Mouse (Mus musculus) MEL (cell line): Measurements from ENCODE around the gene C1rl. TPM values are rescaled to one million over a fixed set of nuclear protein-coding genes. Genes with fewer than 3 reads are reported as not detected.

Experiments
- DNase-seq: peaks from one replicate; pipeline ENCODE4 v3.0.0; 2011; ENCODE audit warnings: low read depth, low spot score
- H3K27ac ChIP-seq: 2 replicates; pipeline ENCODE4 v1.5.1; 2012; ENCODE audit warnings: low read depth, mild to moderate bottlenecking, control low read depth, low read length, moderate library complexity; ENCODE audit not compliant: control insufficient read depth
- H3K27me3 ChIP-seq, 2 experiments: fragments of 150-350 bp in 1 of 2; sonication (generic) in 1 of 2; 2 replicates each; pipeline ENCODE4 v1.6.1; 2012; ENCODE audit warnings: low read length in 2 of 2, mild to moderate bottlenecking in 2 of 2, improper control_type of control experiment in 1 of 2, moderate library complexity in 1 of 2; ENCODE audit not compliant: insufficient read depth in 2 of 2, control insufficient read depth in 1 of 2
- H3K36me3 ChIP-seq, 2 experiments: 2 replicates each; pipeline ENCODE4 v1.6.1; 2012 to 2014; ENCODE audit warnings: low read length in 2 of 2, improper control_type of control experiment in 1 of 2, inconsistent platforms in 1 of 2, mild to moderate bottlenecking in 1 of 2; ENCODE audit not compliant: insufficient read depth in 2 of 2, control insufficient read depth in 1 of 2
- H3K4me1 ChIP-seq, 2 experiments: fragments of 150-350 bp in 1 of 2; sonication (generic) in 1 of 2; 2 replicates each; pipeline ENCODE4 v1.6.1; 2012; ENCODE audit warnings: low read length in 2 of 2, improper control_type of control experiment in 1 of 2, mild to moderate bottlenecking in 1 of 2; ENCODE audit not compliant: insufficient read depth in 2 of 2, control insufficient read depth in 1 of 2
- H3K4me3 ChIP-seq, 2 experiments: fragments of 150-350 bp in 1 of 2; sonication (generic) in 1 of 2; 2 replicates each; pipeline ENCODE4 v1.5.1; 2012; ENCODE audit warnings: low read depth in 2 of 2, low read length in 2 of 2, mild to moderate bottlenecking in 2 of 2, moderate library complexity in 2 of 2, control low read depth in 1 of 2, improper control_type of control experiment in 1 of 2; ENCODE audit not compliant: control insufficient read depth in 1 of 2, insufficient read depth in 1 of 2
- H3K79me2 ChIP-seq: 2 replicates; pipeline ENCODE4 v1.6.1; 2012; ENCODE audit warnings: mild to moderate bottlenecking, low read length, moderate library complexity; ENCODE audit not compliant: control insufficient read depth, poor library complexity, insufficient read depth
- H3K9ac ChIP-seq: 2 replicates; pipeline ENCODE4 v1.6.1; 2012; ENCODE audit warnings: low read depth, mild to moderate bottlenecking, control low read depth, low read length, moderate library complexity; ENCODE audit not compliant: control insufficient read depth, poor library complexity, severe bottlenecking
- H3K9me3 ChIP-seq: fragments of 150-350 bp; sonication (generic); replicated peaks from 2 replicates; pipeline ENCODE4 v1.6.1; 2012; ENCODE audit warnings: mild to moderate bottlenecking, low read length, improper control_type of control experiment, moderate library complexity; ENCODE audit not compliant: insufficient read depth
- BHLHE40 ChIP-seq: IDR thresholded peaks from 2 replicates; pipeline ENCODE4 v1.6.1; 2012; ENCODE audit warnings: low read depth, mild to moderate bottlenecking, inconsistent platforms, low read length, improper control_type of control experiment, borderline replicate concordance
- E2F4 ChIP-seq: IDR thresholded peaks from 2 replicates; pipeline ENCODE4 v1.6.1; 2011; ENCODE audit warnings: low read depth, low read length, improper control_type of control experiment, borderline replicate concordance
- ELF1 ChIP-seq: IDR thresholded peaks from 2 replicates; pipeline ENCODE4 v1.6.1; 2014; ENCODE audit warnings: low read depth, mild to moderate bottlenecking, inconsistent platforms, low read length, improper control_type of control experiment, moderate library complexity
- EP300 ChIP-seq, 2 experiments: IDR thresholded peaks; 2 replicates each; pipeline ENCODE4 v1.6.1; 2011; ENCODE audit warnings: improper control_type of control experiment in 2 of 2, low read length in 2 of 2, low read depth in 1 of 2, mild to moderate bottlenecking in 1 of 2
- ETS1 ChIP-seq: IDR thresholded peaks from 2 replicates; pipeline ENCODE4 v1.6.1; 2012; ENCODE audit warnings: low read depth, mild to moderate bottlenecking, inconsistent platforms, low read length, improper control_type of control experiment, moderate library complexity
- GABPA ChIP-seq: IDR thresholded peaks from 2 replicates; pipeline ENCODE4 v1.6.1; 2012; ENCODE audit warnings: low read depth, mild to moderate bottlenecking, inconsistent platforms, low read length, improper control_type of control experiment, moderate library complexity
- GATA1 ChIP-seq: IDR thresholded peaks from 2 replicates; pipeline ENCODE4 v1.6.1; 2011; ENCODE audit warnings: low read depth, low read length, improper control_type of control experiment
- JUND ChIP-seq: IDR thresholded peaks from 2 replicates; pipeline ENCODE4 v1.6.1; 2011; ENCODE audit warnings: low read depth, mild to moderate bottlenecking, improper control_type of control experiment, low read length
- KAT2A ChIP-seq: conservative IDR thresholded peaks from 2 replicates; pipeline ENCODE4 v1.6.1; 2012; ENCODE audit warnings: low read depth, low read length, improper control_type of control experiment, inconsistent platforms
- MAFK ChIP-seq: IDR thresholded peaks from 2 replicates; pipeline ENCODE4 v1.6.1; 2011; ENCODE audit warnings: low read depth, mild to moderate bottlenecking, low read length, improper control_type of control experiment, borderline replicate concordance
- MYC ChIP-seq: IDR thresholded peaks from 2 replicates; pipeline ENCODE4 v1.6.1; 2011; ENCODE audit warnings: low read depth, mild to moderate bottlenecking, low read length, improper control_type of control experiment, moderate library complexity
- NELFE ChIP-seq: IDR thresholded peaks from 2 replicates; pipeline ENCODE4 v1.6.1; 2011; ENCODE audit warnings: low read depth, low read length, improper control_type of control experiment
- POLR2AphosphoS5 ChIP-seq: IDR thresholded peaks from 2 replicates; pipeline ENCODE4 v1.6.1; 2012; ENCODE audit warnings: low read depth, borderline replicate concordance, mild to moderate bottlenecking, inconsistent platforms, low read length, moderate library complexity, mixed read lengths
- SIN3A ChIP-seq: IDR thresholded peaks from 2 replicates; pipeline ENCODE4 v1.6.1; 2012; ENCODE audit warnings: low read length, improper control_type of control experiment, inconsistent platforms
- TBP ChIP-seq: IDR thresholded peaks from 2 replicates; pipeline ENCODE4 v1.8.0; 2011; ENCODE audit warnings: low read depth, low read length, improper control_type of control experiment
- UBTF ChIP-seq: IDR thresholded peaks from 2 replicates; pipeline ENCODE4 v1.6.1; 2012; ENCODE audit warnings: low read depth, mild to moderate bottlenecking, inconsistent platforms, low read length, improper control_type of control experiment, moderate library complexity, borderline replicate concordance; ENCODE audit not compliant: insufficient read depth
- USF1 ChIP-seq: IDR thresholded peaks from 2 replicates; pipeline ENCODE4 v1.6.1; 2014; ENCODE audit warnings: low read depth, mild to moderate bottlenecking, inconsistent platforms, low read length, improper control_type of control experiment, moderate library complexity
- ZKSCAN1 ChIP-seq: IDR thresholded peaks from 2 replicates; pipeline ENCODE4 v1.6.1; 2012; ENCODE audit warnings: low read depth, mild to moderate bottlenecking, inconsistent platforms, low read length, improper control_type of control experiment, moderate library complexity
- ZMIZ1 ChIP-seq: IDR thresholded peaks from 2 replicates; pipeline ENCODE4 v1.6.1; 2012; ENCODE audit warnings: low read depth, mild to moderate bottlenecking, inconsistent platforms, low read length, improper control_type of control experiment, moderate library complexity
- ZNF384 ChIP-seq: IDR thresholded peaks from 2 replicates; pipeline ENCODE4 v1.6.1; 2012; ENCODE audit warnings: low read depth, mild to moderate bottlenecking, inconsistent platforms, low read length, improper control_type of control experiment
- polyA plus RNA-seq, 2 experiments: library from polyadenylated mRNA; stranded (reverse) in 1 of 2; unstranded in 1 of 2; fragments of >175 nt in 1 of 2; fragments of >200 nt in 1 of 2; gene quantifications; 2 replicates each; pipeline versions ENCODE4 v1.2.1 to v1.2.4; 2012; ENCODE audit warnings: low replicate concordance in 2 of 2, low read depth in 1 of 2; ENCODE audit not compliant: insufficient read length in 2 of 2, insufficient read depth in 1 of 2, missing spikeins in 1 of 2
- total RNA-seq: library from RNA; depleted of rRNA; stranded (reverse); fragments of 300-350 nt; gene quantifications from 2 replicates; pipeline ENCODE4 v1.2.3, GENCODE M21; 2012

Gene C1rl
- total and polyA plus RNA-seq, 3 experiments = 1.2 to 2.6 TPM; not detected in 1

- DNase-seq = no peak
- Histone ChIP-seq H3K4me3 (no peak overlapping the region), H3K27me3 (no peaks in the 10 kb centered on the region), H3K9me3 (no peaks in the 10 kb centered on the region), H3K4me1 (peaks cover 0 to 15% of the 10 kb centered on the region in 2 experiments; a peak in 2 of 4 replicates), H3K79me2 (no peaks in the 10 kb centered on the region), H3K27ac (no peak overlapping the region), H3K36me3 (peaks cover 0 to 11% of the 10 kb centered on the region in 2 experiments; a peak in 2 of 4 replicates), H3K9ac (no peak overlapping the region)
- TF ChIP-seq E2F4 (no peak), MAFK (no peak), EP300 (IDR thresholded peaks at IDR 0.05; ENCODE audit: low read depth in 1 of 2, low read length in 2 of 2) (no peak), GABPA (no peak), KAT2A (no peak), ZKSCAN1 (no peak), MYC (no peak), BHLHE40 (no peak), ZNF384 (no peak), ZMIZ1 (no peak), UBTF (no peak), POLR2AphosphoS5 (no peak), TBP (no peak), ELF1 (no peak), ETS1 (no peak)
Measured at GRCm38 (mm10) chr6:124502021-124502420, 9.1 kb downstream of the C1rl start.

- peak; percentile 42 for DNase-seq
- Histone ChIP-seq H3K27me3 (no peaks in the 10 kb centered on the region), H3K27ac (no peak overlapping the region), H3K9me3 (no peaks in the 10 kb centered on the region), H3K79me2 (no peaks in the 10 kb centered on the region), H3K4me3 (no peak overlapping the region), H3K9ac (no peak overlapping the region), H3K4me1 (peaks cover 0 to 8% of the 10 kb centered on the region in 2 experiments; a peak in 2 of 4 replicates), H3K36me3 (peaks cover 0 to 9% of the 10 kb centered on the region in 2 experiments; a peak in 2 of 4 replicates)
- TF ChIP-seq NELFE (no peak), GATA1 (no peak), ETS1 (no peak), EP300 (IDR thresholded peaks at IDR 0.05; ENCODE audit: low read depth in 1 of 2, low read length in 2 of 2) (peak in 1 of 2 experiments; percentile 42; a peak in 2 of 4 replicates), JUND (no peak), SIN3A (no peak), USF1 (no peak)
Measured at GRCm38 (mm10) chr6:124505028-124505427, 12.1 kb downstream of the C1rl start.
